Mouse (Mus musculus): ENCODE measurements around the gene Agbl5. TPM values are rescaled to one million over a fixed set of nuclear protein-coding genes. Genes with fewer than 3 reads are reported as not detected.

Gene Agbl5
- 5.4 and 6.3 TPM in 2 replicates for polyA plus RNA-seq (2012; rRNA removed)

GRCm38 (mm10) chr5:30888337-30889087 lies at the start of gene Agbl5:
Gene Agbl5 (plus strand): TSS chr5:30888694.

GRCm38 (mm10) chr5:30867712-30868111 lies 20.8 kb upstream of the Agbl5 start, which contains the start of gene Tmem214:
Gene Tmem214 (plus strand): TSS chr5:30868012.

GRCm38 (mm10) chr5:30907413-30908059 lies 19.0 kb downstream of the Agbl5 start, which contains the start of gene Ost4:
Gene Ost4 (minus strand): TSS chr5:30907788.

GRCm38 (mm10) chr5:30913060-30913841 lies 24.8 kb downstream of the Agbl5 start, which contains the start of gene Emilin1:
Gene Emilin1 (plus strand): TSS chr5:30913402.

GRCm38 (mm10) chr5:30921256-30922033 lies 33.0 kb downstream of the Agbl5 start, which contains the start of gene Khk:
Gene Khk (plus strand): TSS chr5:30921431.

DNA sequence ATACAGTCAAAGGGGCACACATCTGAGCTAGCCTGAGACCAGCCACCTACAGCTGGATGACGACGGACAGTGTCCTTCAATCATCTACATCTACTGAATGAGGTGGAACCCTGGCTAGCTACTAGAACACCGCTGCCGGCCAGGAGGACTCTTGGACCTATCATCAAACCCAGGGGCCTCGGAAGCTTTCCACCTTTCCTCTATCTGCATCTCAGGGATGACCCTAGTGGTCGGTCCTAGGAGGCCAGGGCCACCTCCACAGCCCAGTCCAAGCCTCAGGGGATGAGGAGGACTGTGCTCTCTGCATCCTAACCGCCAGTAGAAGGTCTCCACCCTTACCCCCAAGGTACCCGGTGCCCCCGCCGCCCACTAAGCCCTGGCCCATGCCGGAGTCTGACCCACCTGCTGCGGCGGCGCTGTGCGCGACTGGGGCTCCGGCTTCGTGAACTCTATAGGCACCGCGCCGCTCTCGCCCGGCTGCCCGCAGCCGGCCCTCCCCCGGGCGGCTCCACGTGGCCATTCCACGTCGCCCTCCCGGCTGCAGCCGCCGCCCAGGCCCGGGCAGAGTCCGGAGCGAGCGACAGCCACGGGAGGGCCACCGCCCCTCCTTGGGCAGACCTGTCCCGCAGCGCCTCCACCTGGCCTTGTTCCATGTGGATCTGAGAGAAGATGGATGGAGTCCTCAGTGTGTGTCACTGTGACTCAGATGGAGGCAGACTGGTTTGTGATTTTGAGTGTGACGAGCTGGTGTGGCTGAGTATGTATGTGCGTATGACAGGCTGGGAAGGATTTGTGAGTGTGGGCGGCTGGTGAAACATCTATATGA lies 56.7 kb downstream of the Agbl5 start, which contains the start of gene Cgref1:
Cgref1 (minus strand) TSS at position 636 of the 826 bp plus-strand sequence.

Other genes starting within 250 kb of the Agbl5 start
- gene Slc35f6, start 240.8 kb upstream of the Agbl5 start, polyA plus RNA-seq (2012; rRNA removed) = 14.8 and 15.6 TPM in 2 replicates
- 67.7 and 73.1 TPM in 2 replicates for gene Cenpa, start 221.9 kb upstream of the Agbl5 start, polyA plus RNA-seq (2012; rRNA removed)
- gene Dpysl5, start 177.1 kb upstream of the Agbl5 start, polyA plus RNA-seq (2012; rRNA removed) = 0.22 and 0.25 TPM in 2 replicates
- gene Mapre3, start 74.1 kb upstream of the Agbl5 start, polyA plus RNA-seq (2012; rRNA removed) = 8.0 and 9.0 TPM in 2 replicates
- gene Tmem214, start 20.7 kb upstream of the Agbl5 start, polyA plus RNA-seq (2012; rRNA removed) = 28.4 and 29.6 TPM in 2 replicates
- gene Ost4, start 19.1 kb downstream of the Agbl5 start, polyA plus RNA-seq (2012; rRNA removed) = 218 and 229 TPM in 2 replicates
- gene Emilin1, start 24.7 kb downstream of the Agbl5 start, polyA plus RNA-seq (2012; rRNA removed) = 24.6 and 29.0 TPM in 2 replicates
- gene Khk, start 32.7 kb downstream of the Agbl5 start, polyA plus RNA-seq (2012; rRNA removed) = 45.7 and 45.9 TPM in 2 replicates
- gene Cgref1, start 56.9 kb downstream of the Agbl5 start, polyA plus RNA-seq (2012; rRNA removed) = 5.0 and 6.0 TPM in 2 replicates
- 121 and 133 TPM in 2 replicates for gene Preb, start 71.7 kb downstream of the Agbl5 start, polyA plus RNA-seq (2012; rRNA removed)
- gene Tcf23, start 80.0 kb downstream of the Agbl5 start, polyA plus RNA-seq (2012; rRNA removed) = 0.03 and 0.05 TPM in 2 replicates
- gene Atraid, start 159.6 kb downstream of the Agbl5 start, polyA plus RNA-seq (2012; rRNA removed) = 64.9 and 72.9 TPM in 2 replicates
- gene Slc5a6, start 160.2 kb downstream of the Agbl5 start, polyA plus RNA-seq (2012; rRNA removed) = 4.8 and 4.9 TPM in 2 replicates
- gene Cad, start 166.1 kb downstream of the Agbl5 start, polyA plus RNA-seq (2012; rRNA removed) = 6.5 and 9.2 TPM in 2 replicates
- not detected in 2 replicates for gene Dnajc5g, start 217.6 kb downstream of the Agbl5 start, polyA plus RNA-seq (2012; rRNA removed)
- gene Slc30a3, start 219.5 kb downstream of the Agbl5 start, polyA plus RNA-seq (2012; rRNA removed) = 0.21 and 0.24 TPM in 2 replicates
- gene Trim54, start 228.0 kb downstream of the Agbl5 start, polyA plus RNA-seq (2012; rRNA removed) = 0.02 TPM in 1 of 2 replicates, not detected in the other